Mouse (Mus musculus) hindbrain, embryonic 13.5 days (tissue): ENCODE results near the gene Kcnk10. TPM values are rescaled to one million over a fixed set of nuclear protein-coding genes. Genes with fewer than 3 reads are reported as not detected.

ENCODE experiments used
- ATAC-seq: fragments of 200-750 bp; cut with Nextera tagmentation; 2 replicates; pipeline ENCODE4 v1.8.0; 2017; ENCODE audit warnings: moderate TSS enrichment; ENCODE audit not compliant: low FRiP score
- H3K27ac ChIP-seq: fragments of 300-500 bp; sonication (generic); 2 replicates; pipeline ENCODE4 v1.5.1; 2015; ENCODE audit warnings: inconsistent platforms, mild to moderate bottlenecking, moderate library complexity
- H3K27me3 ChIP-seq: fragments of 300-500 bp; sonication (generic); 2 replicates; pipeline ENCODE4 v1.6.1; 2015; ENCODE audit warnings: mild to moderate bottlenecking, inconsistent platforms
- H3K36me3 ChIP-seq: fragments of 300-500 bp; sonication (generic); 2 replicates; pipeline ENCODE4 v1.6.1; 2015; ENCODE audit warnings: mild to moderate bottlenecking, inconsistent platforms
- H3K4me1 ChIP-seq: fragments of 300-500 bp; sonication (generic); replicated peaks from 2 replicates; pipeline ENCODE4 v1.6.1; 2015; ENCODE audit warnings: inconsistent platforms
- H3K4me2 ChIP-seq: fragments of 300-500 bp; sonication (generic); 2 replicates; pipeline ENCODE4 v1.6.1; 2015; ENCODE audit warnings: inconsistent platforms, mild to moderate bottlenecking, moderate library complexity
- H3K4me3 ChIP-seq: fragments of 300-500 bp; sonication (generic); 2 replicates; pipeline ENCODE4 v1.5.1; 2015; ENCODE audit warnings: mild to moderate bottlenecking, inconsistent platforms
- H3K9ac ChIP-seq: fragments of 300-500 bp; sonication (generic); 2 replicates; pipeline ENCODE4 v1.6.1; 2015; ENCODE audit warnings: mild to moderate bottlenecking, inconsistent platforms
- H3K9me3 ChIP-seq: fragments of 300-500 bp; sonication (generic); 2 replicates; pipeline ENCODE4 v1.6.1; 2016; ENCODE audit warnings: inconsistent platforms
- WGBS: fragments of 180-500 bp; shearing (Covaris S2); methylation state at CpG from one replicate; pipeline ENCODE4 v1.1.7; 2015; 5-methylcytosine and 5-hydroxymethylcytosine counted together
- polyA plus RNA-seq: library from polyadenylated mRNA; unstranded; fragments of >200 nt; fragmentation: Nextera tagmentation; extraction: Ambion mirVana; gene quantifications from 2 replicates; pipeline ENCODE4 v1.2.1, GENCODE M21; 2015

Kcnk10 gene
- polyA plus RNA-seq, 1 experiment from 2014 or later, result 39.6 TPM

DNA sequence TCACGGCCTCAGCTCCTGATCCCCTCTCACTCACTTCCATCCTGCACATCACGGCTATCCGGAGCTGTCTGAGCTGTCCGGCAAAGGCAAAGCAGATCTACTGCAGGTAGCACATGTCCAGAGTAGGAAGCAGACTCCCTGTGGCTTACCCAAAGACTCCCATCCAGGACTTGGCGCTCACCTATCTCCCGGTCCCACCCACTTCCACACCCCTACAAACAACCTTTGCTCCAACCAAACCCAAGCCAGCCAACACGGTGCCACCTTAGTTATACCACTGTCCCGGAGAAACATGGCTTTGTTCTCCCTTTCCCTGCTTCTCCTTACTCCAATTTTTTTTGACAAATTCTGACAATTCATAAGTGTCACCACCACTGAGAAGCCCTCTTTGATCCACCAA is 49.5 kb downstream of the Kcnk10 start:
- Histone ChIP-seq H3K9me3 (no peaks in the 10 kb centered on the region), H3K4me2 (no peak overlapping the region), H3K9ac (no peak overlapping the region), H3K36me3 (peaks cover 22% of the 10 kb centered on the region), H3K4me3 (no peak overlapping the region), H3K27ac (no peak overlapping the region), H3K27me3 (no peaks in the 10 kb centered on the region), H3K4me1 (peaks cover 14% of the 10 kb centered on the region)
- no peak for ATAC-seq
- WGBS, result 89% methylated on average over 8 of the region's 8 CpGs

DNA sequence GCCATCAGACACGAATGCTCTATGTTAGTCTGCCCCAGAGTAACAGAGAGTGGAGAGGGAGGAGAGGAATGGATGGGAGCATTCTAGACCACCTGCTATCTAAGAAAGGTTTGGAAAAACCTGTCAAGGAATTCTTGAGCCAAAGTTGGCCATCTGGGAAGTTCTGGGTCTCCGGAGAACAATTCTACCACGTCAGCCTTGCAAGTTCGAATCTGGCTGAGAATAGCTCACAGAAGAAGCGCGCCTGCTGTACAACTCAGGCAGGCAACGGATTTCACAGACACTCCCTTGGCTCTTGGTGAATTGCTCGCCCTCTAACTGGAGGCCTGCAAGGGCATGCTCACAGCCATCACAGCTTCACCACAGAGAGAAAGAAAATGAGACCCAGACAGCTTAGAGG is 52.7 kb downstream of the Kcnk10 start:
- Histone ChIP-seq H3K27me3 (no peaks in the 10 kb centered on the region), H3K9me3 (no peaks in the 10 kb centered on the region), H3K4me3 (no peak overlapping the region), H3K9ac (no peak overlapping the region), H3K36me3 (peaks cover 18% of the 10 kb centered on the region), H3K4me2 (no peak overlapping the region), H3K27ac (peak overlapping the region; percentile 44), H3K4me1 (peaks cover 36% of the 10 kb centered on the region)
- WGBS, result 86% methylated on average over 8 of the region's 8 CpGs
- no peak for ATAC-seq

DNA sequence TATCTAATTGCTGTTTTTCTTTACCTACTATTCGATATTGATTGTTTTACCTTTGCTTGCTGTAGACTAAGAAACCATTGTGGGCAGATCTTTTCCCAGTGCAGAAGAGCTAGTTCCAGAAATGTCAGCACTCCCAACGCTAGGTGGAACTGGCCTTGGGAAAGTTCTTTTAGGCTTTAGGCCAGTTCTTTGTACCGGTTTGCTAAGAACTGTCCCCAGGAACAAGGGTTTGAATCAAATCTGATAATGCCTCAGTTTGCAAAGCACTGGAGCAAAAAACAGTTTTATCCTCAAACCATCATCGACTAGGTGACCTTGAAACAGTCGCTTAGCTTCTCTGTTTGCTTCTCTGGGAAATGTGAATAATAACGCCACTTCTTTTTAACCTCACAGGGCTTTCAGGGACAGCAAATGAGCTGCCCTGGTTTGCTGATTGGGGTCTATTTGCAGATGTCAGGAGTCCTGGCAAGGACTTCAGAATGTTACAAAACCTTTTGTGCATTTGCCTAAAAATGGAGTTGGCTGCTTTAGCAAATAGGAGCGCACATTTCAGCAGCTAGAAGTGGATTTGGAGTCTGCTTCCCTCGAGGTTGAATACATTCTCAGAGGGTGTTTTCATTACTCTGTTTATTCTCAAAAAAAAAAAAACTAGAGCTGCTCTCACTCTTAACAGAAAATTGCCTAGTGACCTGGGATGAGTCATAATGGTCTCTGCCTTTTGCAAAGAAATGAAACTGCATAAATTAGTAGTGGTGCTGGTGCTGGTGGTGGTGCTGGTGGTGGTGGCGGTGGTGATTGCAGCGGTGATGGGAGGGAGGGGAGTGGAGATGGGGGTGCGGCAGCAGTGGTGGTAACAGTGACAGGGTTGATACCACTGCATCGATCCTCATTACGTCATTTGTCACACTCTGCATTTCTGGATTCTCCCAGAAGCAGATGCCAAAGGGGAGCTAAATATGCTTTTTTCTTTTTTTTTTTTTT is 53.5 kb downstream of the Kcnk10 start:
- peaks cover 18% of the 10 kb centered on the region for H3K36me3 ChIP-seq
- peaks cover 42% of the 10 kb centered on the region for H3K4me1 ChIP-seq
- peak overlapping the region; percentile 44 for H3K27ac ChIP-seq
- no peaks in the 10 kb centered on the region for H3K27me3 ChIP-seq
- no peak overlapping the region for H3K4me3 ChIP-seq
- H3K9ac ChIP-seq, result no peak overlapping the region
- no peaks in the 10 kb centered on the region for H3K9me3 ChIP-seq
- WGBS, result 64% methylated on average over 13 of the region's 13 CpGs
- ATAC-seq, result no peak
- H3K4me2 ChIP-seq, result no peak overlapping the region

GRCm38 (mm10) chr12:98521311-98521710 is 56.8 kb downstream of the Kcnk10 start:
- Histone ChIP-seq H3K4me1 (peaks cover 42% of the 10 kb centered on the region), H3K27ac (peak overlapping the region; percentile 62), H3K9ac (no peak overlapping the region), H3K36me3 (peaks cover 18% of the 10 kb centered on the region), H3K9me3 (no peaks in the 10 kb centered on the region), H3K4me3 (no peak overlapping the region), H3K4me2 (no peak overlapping the region), H3K27me3 (no peaks in the 10 kb centered on the region)
- 74% methylated on average over 4 of the region's 4 CpGs for WGBS
- ATAC-seq, result no peak

DNA sequence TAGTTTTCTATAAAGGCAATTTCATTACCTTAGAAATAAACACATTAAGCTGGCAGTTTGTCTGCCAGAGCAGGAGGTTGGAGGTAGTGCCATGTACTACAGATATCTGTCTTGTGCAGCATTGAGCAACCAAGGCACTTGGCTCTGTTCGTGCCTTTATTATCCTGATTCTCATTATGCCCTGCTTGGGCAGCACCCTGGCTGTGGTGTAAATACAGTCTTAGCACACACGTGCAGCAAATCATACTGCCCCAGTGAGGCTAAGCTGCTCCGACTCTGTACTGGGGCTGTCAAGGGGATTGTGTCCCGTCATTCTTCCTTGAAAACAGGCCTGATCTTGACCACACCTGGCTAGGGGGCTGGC is 57.6 kb downstream of the Kcnk10 start:
- Histone ChIP-seq H3K27me3 (no peaks in the 10 kb centered on the region), H3K4me3 (no peak overlapping the region), H3K4me1 (peaks cover 42% of the 10 kb centered on the region), H3K27ac (peak overlapping the region; percentile 87), H3K36me3 (peaks cover 13% of the 10 kb centered on the region), H3K9ac (no peak overlapping the region), H3K4me2 (no peak overlapping the region), H3K9me3 (no peaks in the 10 kb centered on the region)
- ATAC-seq, result peak; percentile 81
- WGBS, result 46% methylated on average over 4 of the region's 4 CpGs

- no peaks in the 10 kb centered on the region for H3K27me3 ChIP-seq
- WGBS, result 55% methylated on average over 7 of the region's 7 CpGs
- no peak overlapping the region for H3K9ac ChIP-seq
- peak; percentile 73 for ATAC-seq
- H3K4me3 ChIP-seq, result no peak overlapping the region
- H3K36me3 ChIP-seq, result peaks cover 13% of the 10 kb centered on the region
- H3K9me3 ChIP-seq, result no peaks in the 10 kb centered on the region
- peaks cover 42% of the 10 kb centered on the region for H3K4me1 ChIP-seq
- H3K27ac ChIP-seq, result peak overlapping the region; percentile 87
- H3K4me2 ChIP-seq, result no peak overlapping the region
These were observed 58.1 kb downstream of the Kcnk10 start for GRCm38 (mm10) chr12:98519866-98520567.

GRCm38 (mm10) chr12:98505601-98506000 is 72.5 kb downstream of the Kcnk10 start:
- no peaks in the 10 kb centered on the region for H3K27me3 ChIP-seq
- no peak overlapping the region for H3K4me2 ChIP-seq
- H3K27ac ChIP-seq, result no peak overlapping the region
- ATAC-seq, result no peak
- peaks cover 23% of the 10 kb centered on the region for H3K4me1 ChIP-seq
- H3K4me3 ChIP-seq, result no peak overlapping the region
- no peaks in the 10 kb centered on the region for H3K9me3 ChIP-seq
- peaks cover 24% of the 10 kb centered on the region for H3K36me3 ChIP-seq
- WGBS, result 62% methylated on average over 4 of the region's 4 CpGs
- H3K9ac ChIP-seq, result no peak overlapping the region

DNA sequence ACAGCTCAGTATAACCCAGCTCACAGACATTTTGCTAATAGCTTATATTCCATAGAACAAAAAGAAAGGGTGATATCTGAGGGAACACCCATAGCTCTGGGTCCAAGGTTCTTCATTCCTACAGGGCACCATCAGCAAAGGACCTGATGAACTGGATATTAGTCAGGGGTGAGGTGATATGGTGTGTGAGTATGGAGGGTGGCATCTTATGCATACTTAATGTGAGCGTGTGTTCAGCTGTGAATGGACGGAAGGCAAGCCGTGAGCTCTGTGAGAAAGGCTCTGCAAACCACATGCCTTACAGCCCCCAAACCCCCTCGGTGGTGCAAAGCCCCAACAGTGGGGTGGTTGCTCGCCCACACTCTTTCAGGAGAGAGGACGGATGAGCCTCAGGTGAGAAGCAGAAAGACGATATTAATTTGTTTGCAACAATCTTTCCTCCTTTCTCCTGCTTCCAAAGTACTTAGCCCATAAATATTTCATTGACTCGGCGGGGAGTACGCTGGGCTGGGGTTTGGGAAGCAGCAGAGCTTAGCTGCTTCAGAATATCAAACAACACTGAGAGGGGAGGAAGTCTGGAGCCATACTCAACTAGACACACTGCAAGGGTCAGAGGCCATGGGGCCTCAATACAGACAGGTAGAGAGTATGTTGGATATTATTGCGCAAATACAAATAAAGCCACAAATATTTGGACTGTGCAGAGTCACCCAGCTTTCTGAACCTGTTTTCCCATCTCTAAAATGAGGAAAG is 76.4 kb downstream of the Kcnk10 start:
- H3K27ac ChIP-seq, result peak overlapping the region; percentile 56
- peak; percentile 48; the same call in 1 of the 2 replicates for ATAC-seq

DNA sequence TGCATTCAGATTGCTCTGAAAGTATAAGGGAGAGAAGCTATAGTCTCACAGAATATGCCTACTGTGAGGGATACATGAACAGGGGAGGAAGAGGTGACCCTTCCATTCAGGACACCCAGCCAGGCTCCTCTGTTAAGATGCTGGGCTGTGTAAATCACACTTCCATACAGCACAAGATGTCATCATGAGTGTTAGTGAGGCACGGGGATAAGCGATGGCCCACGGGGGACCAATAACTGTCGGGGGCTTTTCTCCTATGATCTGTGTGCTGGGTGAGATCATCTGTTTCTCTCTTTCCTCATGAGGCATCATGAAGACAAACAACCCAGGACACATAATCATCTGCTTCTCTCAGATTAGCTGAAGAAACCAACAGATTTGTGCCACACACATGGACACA is 77.1 kb downstream of the Kcnk10 start:
- H3K9ac ChIP-seq, result no peak overlapping the region
- 75% methylated on average over 4 of the region's 4 CpGs for WGBS
- H3K27me3 ChIP-seq, result no peaks in the 10 kb centered on the region
- ATAC-seq, result no peak
- H3K9me3 ChIP-seq, result no peaks in the 10 kb centered on the region
- no peak overlapping the region for H3K4me2 ChIP-seq
- H3K4me3 ChIP-seq, result no peak overlapping the region
- H3K4me1 ChIP-seq, result peaks cover 23% of the 10 kb centered on the region
- H3K36me3 ChIP-seq, result peaks cover 15% of the 10 kb centered on the region
- peak overlapping the region; percentile 56 for H3K27ac ChIP-seq

More for the DNA sequence above, 76.4 kb downstream of the Kcnk10 start:
- H3K36me3 ChIP-seq, result peaks cover 12% of the 10 kb centered on the region; the same call in 1 of the 2 replicates
- H3K9me3 ChIP-seq, result no peaks in the 10 kb centered on the region
- peaks cover 23% of the 10 kb centered on the region for H3K4me1 ChIP-seq
- H3K4me2 ChIP-seq, result no peak overlapping the region
- no peak overlapping the region for H3K9ac ChIP-seq
- H3K27me3 ChIP-seq, result no peaks in the 10 kb centered on the region
- H3K4me3 ChIP-seq, result no peak overlapping the region
- WGBS, result 59% methylated on average over 11 of the region's 11 CpGs

- Histone ChIP-seq H3K4me1 (peaks cover 31% of the 10 kb centered on the region), H3K4me3 (no peak overlapping the region), H3K27me3 (no peaks in the 10 kb centered on the region), H3K9ac (no peak overlapping the region), H3K27ac (peak overlapping the region; percentile 62; the same call in 1 of the 2 replicates), H3K9me3 (no peaks in the 10 kb centered on the region), H3K36me3 (no peaks in the 10 kb centered on the region; the same call in 1 of the 2 replicates), H3K4me2 (no peak overlapping the region)
- 0 out of 2 replicates have a peak, but pooled peaks have one; percentile 31 for ATAC-seq
- 61% methylated on average over 2 of the region's 2 CpGs for WGBS
These were observed 96.7 kb downstream of the Kcnk10 start for GRCm38 (mm10) chr12:98481460-98481859.

- H3K9me3 ChIP-seq, result no peaks in the 10 kb centered on the region
- no peaks in the 10 kb centered on the region for H3K27me3 ChIP-seq
- H3K4me2 ChIP-seq, result no peak overlapping the region
- peaks cover 31% of the 10 kb centered on the region for H3K4me1 ChIP-seq
- H3K9ac ChIP-seq, result no peak overlapping the region
- H3K27ac ChIP-seq, result peak overlapping the region; percentile 62; the same call in 1 of the 2 replicates
- H3K4me3 ChIP-seq, result no peak overlapping the region
- H3K36me3 ChIP-seq, result no peaks in the 10 kb centered on the region; the same call in 1 of the 2 replicates
- ATAC-seq, result no peak
- 54% methylated on average over 5 of the region's 5 CpGs for WGBS
These were observed 97.1 kb downstream of the Kcnk10 start for GRCm38 (mm10) chr12:98481048-98481447.
